Mouse (Mus musculus) heart, adult 2 months (tissue): ENCODE data around the gene Ppm1b.
A peak's percentile ranks its signal among the peaks of the same experiment; 100 is the strongest.

Experiments
- CTCF ChIP-seq: fragments of 200-600 bp; IDR thresholded peaks from 2 replicates; pipeline ENCODE4 v1.8.1; 2022; ENCODE audit warnings: antibody characterized with exemption, mild to moderate bottlenecking, moderate library complexity
- EP300 ChIP-seq: fragments of 200-500 bp; IDR thresholded peaks from 2 replicates; pipeline ENCODE4 v1.6.1; 2011; ENCODE audit warnings: low read depth, low read length, control low read depth; ENCODE audit not compliant: insufficient read depth
- POLR2A ChIP-seq: fragments of 200-500 bp; IDR thresholded peaks from 2 replicates; pipeline ENCODE4 v1.6.1; 2011; ENCODE audit warnings: mild to moderate bottlenecking, low read depth, low read length, control low read depth; ENCODE audit not compliant: insufficient read depth

GRCm38 (mm10) chr17:84967045-84967444 lies 10.5 kb downstream of the Ppm1b start:
- TF ChIP-seq CTCF (peak; percentile 31), POLR2A (no peak), EP300 (no peak)
